In the genomic region with DNA sequence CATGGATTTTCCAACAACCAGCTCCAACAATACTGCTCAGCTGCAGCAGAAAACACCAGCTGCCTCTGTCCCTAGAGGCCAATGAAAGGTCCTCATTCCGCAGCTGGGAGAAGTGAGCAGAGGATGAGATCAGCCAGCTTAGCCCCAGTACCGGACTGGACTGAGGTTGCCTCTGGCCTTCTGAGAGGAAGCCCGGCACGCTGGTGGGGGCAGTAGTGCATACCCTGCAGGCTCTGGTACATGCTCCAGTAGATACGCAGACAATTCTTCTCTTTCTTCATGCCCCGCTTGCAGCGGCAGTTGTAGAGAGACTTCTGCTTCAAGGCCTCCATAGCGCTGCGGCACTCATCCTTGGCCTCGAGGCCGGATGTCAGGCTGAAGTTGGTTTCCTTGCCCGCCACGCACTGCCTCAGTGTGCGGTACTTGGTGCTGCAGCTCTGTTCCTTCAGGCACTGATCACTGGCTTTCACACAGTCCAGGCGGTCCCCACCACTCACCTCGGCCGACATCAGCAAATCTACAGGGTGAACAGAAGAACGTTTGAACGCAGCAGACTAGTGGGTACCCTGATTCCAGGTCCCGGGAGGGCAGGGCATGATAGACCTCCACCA, we compare ENCODE assay signal across 7 mouse cellular contexts. TPM values are rescaled to one million over a fixed set of nuclear protein-coding genes. Genes with fewer than 3 reads are reported as not detected.
A peak's percentile ranks its signal among the peaks of the same experiment; 100 is the strongest.
DNase-seq lines count a peak whose midpoint lies in the region; ATAC-seq and TF ChIP-seq lines count a peak whose summit lies in the region.

No protein-coding gene starts in this region.

- in situ Hi-C loops in ES-E14 (cut with MboI; ENCODE audit: low sequenced_read_pairs in 2 of 2, unreplicated experiment in 2 of 2): no loop called here

- peak; percentile 2 for DNase-seq in ES-E14 (ENCODE audit: low read depth, low spot score)
- peak; percentile 40 for DNase-seq in brain, embryonic 14.5 days (ENCODE audit: low read depth)
- peak; percentile 38 for DNase-seq in gastrocnemius, postnatal 25 days
- peak; percentile 46 for DNase-seq in spleen, postnatal 36 days (ENCODE audit: low spot score in 2 of 2)
- DNase-seq in yolk sac, embryonic 10.5 days (ENCODE audit: low spot score): no peak

- no peak overlapping the region for H3K9ac ChIP-seq in ES-E14 (ENCODE audit: insufficient read depth, low read depth, low read length, poor library complexity, severe bottlenecking)
- H3K9ac ChIP-seq in hindbrain, embryonic 16.5 days (ENCODE audit: low read depth, low read length): peak overlapping the region; percentile 71

- TF ChIP-seq POLR2A in brain, embryonic 14.5 days (IDR thresholded peaks at IDR 0.05; ENCODE audit: borderline replicate concordance, extremely low read depth, insufficient read depth, insufficient read length, poor library complexity, severe bottlenecking): no peak

- H3K27me3 ChIP-seq in hindbrain, embryonic 16.5 days (replicated peaks; ENCODE audit: control insufficient read depth, insufficient read depth, low read length): peaks cover 5% of the 10 kb centered on the region

- H3K4me1 ChIP-seq in ES-E14 (ENCODE audit: control insufficient read depth in 2 of 2, insufficient read depth in 2 of 2, low read length in 2 of 2, poor library complexity in 1 of 2): peaks cover 0 to 5% of the 10 kb centered on the region in 2 experiments; a peak in 1 of 4 replicates
- H3K4me1 ChIP-seq in hindbrain, embryonic 16.5 days (ENCODE audit: control insufficient read depth, insufficient read depth, low read depth, low read length): peaks cover 23% of the 10 kb centered on the region

- peak overlapping the region; percentile 49 to 62; a peak in 3 of 4 replicates for H3K4me3 ChIP-seq in ES-E14 (ENCODE audit: insufficient read depth in 1 of 2, low read depth in 1 of 2, low read length in 2 of 2, poor library complexity in 1 of 2, severe bottlenecking in 1 of 2)
- H3K4me3 ChIP-seq in hindbrain, embryonic 16.5 days (ENCODE audit: low read length): peak overlapping the region; percentile 52

- no peak for TF ChIP-seq CTCF in brain, embryonic 14.5 days (IDR thresholded peaks at IDR 0.05; ENCODE audit: borderline replicate concordance, extremely low read depth, insufficient read depth, insufficient read length)

- H3K4me2 ChIP-seq in hindbrain, embryonic 16.5 days (ENCODE audit: low read length): peak overlapping the region; percentile 76

- H3K36me3 ChIP-seq in ES-E14 (ENCODE audit: control insufficient read depth, insufficient read depth, low read length, poor library complexity, severe bottlenecking): no peaks in the 10 kb centered on the region
- no peaks in the 10 kb centered on the region for H3K36me3 ChIP-seq in hindbrain, embryonic 16.5 days (ENCODE audit: control insufficient read depth, insufficient read depth, low read length)

- H3K9me3 ChIP-seq in ES-E14 (ENCODE audit: control insufficient read depth, insufficient read depth, low read depth, low read length): no peaks in the 10 kb centered on the region
- no peaks in the 10 kb centered on the region for H3K9me3 ChIP-seq in hindbrain, embryonic 16.5 days (ENCODE audit: control insufficient read depth, low read length)

- 6% methylated on average over 20 of the region's 20 CpGs for WGBS in hindbrain, embryonic 16.5 days

- ATAC-seq in hindbrain, embryonic 16.5 days: no peak
- peak; percentile 38; the same call in 1 of the 2 replicates for ATAC-seq in megakaryocyte, adult 5-6 weeks (ENCODE audit: poor library complexity, severe bottlenecking)

- H3K27ac ChIP-seq in ES-E14 (ENCODE audit: insufficient read depth, low read depth, low read length, poor library complexity, severe bottlenecking): no peak overlapping the region
- peak overlapping the region; percentile 16; the same call in 1 of the 2 replicates for H3K27ac ChIP-seq in hindbrain, embryonic 16.5 days (ENCODE audit: low read depth, low read length)

TF ChIP-seq in ES-E14, 5 proteins besides CTCF, POLR2A, EP300 and RAD21:
- TF ChIP-seq ZC3H11A (IDR thresholded peaks at IDR 0.05; ENCODE audit: borderline replicate concordance, low read depth, low read length) (no peak), ZNF384 (IDR thresholded peaks at IDR 0.05; ENCODE audit: low read depth, low read length) (no peak), MAFK (IDR thresholded peaks at IDR 0.05; ENCODE audit: insufficient read depth, low read depth, low read length) (no peak), HCFC1 (IDR thresholded peaks at IDR 0.05; ENCODE audit: borderline replicate concordance, insufficient read depth, low read length) (no peak)

RNA-seq across cellular contexts. Expression of gene Gfra1, which starts 2.7 kb away (rescaled TPM):
- 3.5 and 6.3 TPM in 2 replicates for total RNA-seq in ES-E14 (2012; rRNA removed)
- polyA plus RNA-seq in brain, embryonic 14.5 days (2012; rRNA removed): 19.6 and 44.8 TPM in 2 replicates
- total RNA-seq in gastrocnemius, postnatal 25 days (2021): 1 to 10 TPM; 2.1 to 3.2 TPM
- polyA plus RNA-seq in hindbrain, embryonic 16.5 days (2015; fragmentation: Nextera tagmentation; extraction: Ambion mirVana): 38.6 and 47.3 TPM in 2 replicates
- 0.21 TPM in 1 of 2 replicates, not detected in the other for total RNA-seq in megakaryocyte, adult 5-6 weeks (2015)
- total RNA-seq in megakaryocyte, adult 5-6 weeks (2017): 0.28 and 0.48 TPM in 2 replicates

RNA-seq across cellular contexts. Expression of gene Ccdc172, which starts 58.7 kb away (rescaled TPM):
- total RNA-seq in ES-E14 (2012; rRNA removed): 1.2 and 3.5 TPM in 2 replicates
- polyA plus RNA-seq in brain, embryonic 14.5 days (2012; rRNA removed): not detected in 2 replicates
- total RNA-seq in gastrocnemius, postnatal 25 days (2021): not detected
- 0.24 TPM in 1 of 2 replicates, not detected in the other for polyA plus RNA-seq in hindbrain, embryonic 16.5 days (2015; fragmentation: Nextera tagmentation; extraction: Ambion mirVana)
- total RNA-seq in megakaryocyte, adult 5-6 weeks (2015): not detected in 2 replicates
- total RNA-seq in megakaryocyte, adult 5-6 weeks (2017): not detected in 2 replicates
